Mouse (Mus musculus) forebrain, postnatal 0 days (tissue): ENCODE results near the gene Zfp263. TPM values are rescaled to one million over a fixed set of nuclear protein-coding genes. Genes with fewer than 3 reads are reported as not detected.

ENCODE experiments used
- ATAC-seq: fragments of 200-750 bp; cut with Nextera tagmentation; 2 replicates; pipeline ENCODE4 v1.8.0; 2017; ENCODE audit warnings: mild to moderate bottlenecking, moderate library complexity
- DNase-seq: peaks from one replicate; pipeline ENCODE4 v3.0.0-alpha.2; 2015
- H3K27ac ChIP-seq: fragments of 300-500 bp; sonication (generic); 2 replicates; pipeline ENCODE4 v1.5.1; 2014; ENCODE audit warnings: low read depth, mild to moderate bottlenecking, antibody characterized with exemption, low read length, moderate library complexity, mixed read lengths
- H3K27me3 ChIP-seq: fragments of 300-500 bp; sonication (generic); 2 replicates; pipeline ENCODE4 v1.6.1; 2014; ENCODE audit warnings: mild to moderate bottlenecking, low read length, mixed read lengths; ENCODE audit not compliant: insufficient read depth
- H3K36me3 ChIP-seq: fragments of 300-500 bp; sonication (generic); 2 replicates; pipeline ENCODE4 v1.6.1; 2014; ENCODE audit warnings: mild to moderate bottlenecking, moderate library complexity; ENCODE audit not compliant: insufficient read depth
- H3K4me1 ChIP-seq: fragments of 300-500 bp; sonication (generic); 2 replicates; pipeline ENCODE4 v1.6.1; 2014; ENCODE audit warnings: antibody characterized with exemption; ENCODE audit not compliant: insufficient read depth
- H3K4me2 ChIP-seq: fragments of 300-500 bp; sonication (generic); 2 replicates; pipeline ENCODE4 v1.6.1; 2014; ENCODE audit warnings: low read depth, mild to moderate bottlenecking, moderate library complexity
- H3K4me3 ChIP-seq: fragments of 300-500 bp; sonication (generic); 2 replicates; pipeline ENCODE4 v1.5.1; 2014; ENCODE audit warnings: low read depth, low read length, mixed read lengths
- H3K9ac ChIP-seq: fragments of 300-500 bp; sonication (generic); 2 replicates; pipeline ENCODE4 v1.6.1; 2014; ENCODE audit warnings: mild to moderate bottlenecking
- H3K9me3 ChIP-seq: fragments of 300-500 bp; sonication (generic); 2 replicates; pipeline ENCODE4 v1.6.1; 2016; ENCODE audit warnings: low read length
- CTCF ChIP-seq: sonication (generic); IDR thresholded peaks from 2 replicates; pipeline ENCODE4 v1.5.1; 2016; ENCODE audit warnings: antibody characterized with exemption, control low read depth, low read depth
- WGBS: fragments of 180-500 bp; shearing (Covaris S2); extraction: QIAGEN DNeasy Blood & Tissue Kit; methylation state at CpG from one replicate; pipeline ENCODE4 v1.1.7; 2014; 5-methylcytosine and 5-hydroxymethylcytosine counted together
- polyA plus RNA-seq: library from polyadenylated mRNA; unstranded; fragments of >200 nt; fragmentation: Nextera tagmentation; extraction: Ambion mirVana; gene quantifications from 2 replicates; pipeline ENCODE4 v1.2.1, GENCODE M21; 2015
- total RNA-seq: library from RNA; depleted of rRNA; stranded (reverse); fragments of >200 nt; gene quantifications from 2 replicates; pipeline ENCODE4 v1.2.3, GENCODE M21; 2014; rRNA removed

Gene Zfp263
- total RNA-seq (36.4 and 37.1 TPM in 2 replicates), polyA plus RNA-seq (25.1 and 36.4 TPM in 2 replicates)

- ATAC-seq: peak; percentile 97
- no peak for TF ChIP-seq CTCF
These were observed at the start of gene Zfp263 for GRCm38 (mm10) chr16:3743503-3744185. TSS of gene Zfp263 (plus strand) at chr16:3744093.

GRCm38 (mm10) chr16:3699281-3699680 lies 44.6 kb upstream of the Zfp263 start:
- Histone ChIP-seq H3K4me3 (no peak overlapping the region), H3K27ac (no peak overlapping the region), H3K27me3 (no peaks in the 10 kb centered on the region), H3K9me3 (no peaks in the 10 kb centered on the region), H3K4me1 (no peaks in the 10 kb centered on the region), H3K4me2 (no peak overlapping the region), H3K36me3 (no peaks in the 10 kb centered on the region), H3K9ac (no peak overlapping the region)
- ATAC-seq (no peak), DNase-seq (no peak)
- 88% methylated on average over 8 of the region's 8 CpGs for WGBS
- no peak for TF ChIP-seq CTCF

More at GRCm38 (mm10) chr16:3743503-3744185, at the start of gene Zfp263:
- peak; percentile 96 for DNase-seq
- Histone ChIP-seq H3K4me2 (peak within 1 kb of the TSS; percentile 92), H3K4me3 (peak within 1 kb of the TSS; percentile 70), H3K36me3 (peaks cover 16% of the 10 kb centered on the region), H3K4me1 (peaks cover 7% of the 10 kb centered on the region), H3K27me3 (no peaks in the 10 kb centered on the region), H3K27ac (peak within 1 kb of the TSS; percentile 91), H3K9ac (peak within 1 kb of the TSS; percentile 83), H3K9me3 (peaks cover under 1% of the 10 kb centered on the region; the same call in 1 of the 2 replicates)
- WGBS: under 1% methylated on average over 42 of the region's 42 CpGs

DNA sequence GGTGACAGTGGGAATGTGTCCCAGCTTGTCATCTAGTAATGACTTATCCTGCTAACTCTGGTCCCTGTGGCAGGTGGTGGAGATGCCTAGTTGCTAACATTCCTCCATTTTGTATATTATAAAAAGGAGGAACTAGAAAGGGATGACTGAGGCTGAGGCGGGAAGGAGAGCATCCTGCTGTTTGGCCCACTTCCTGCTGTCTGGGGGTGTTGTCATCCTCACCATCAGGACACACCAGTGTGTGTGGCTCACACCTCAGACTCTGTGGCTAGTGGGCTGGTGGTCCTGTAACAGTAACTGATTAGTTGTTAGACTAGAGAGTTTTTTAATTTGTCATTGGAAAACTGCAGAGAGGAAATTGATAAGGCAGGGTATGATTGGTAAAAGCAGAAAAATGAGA lies 43.0 kb upstream of the Zfp263 start:
- no peak overlapping the region for H3K4me3 ChIP-seq
- no peaks in the 10 kb centered on the region for H3K36me3 ChIP-seq
- H3K27me3 ChIP-seq: no peaks in the 10 kb centered on the region
- H3K27ac ChIP-seq: no peak overlapping the region
- H3K4me1 ChIP-seq: no peaks in the 10 kb centered on the region
- 78% methylated on average over 1 of the region's 1 CpGs for WGBS
- no peaks in the 10 kb centered on the region for H3K9me3 ChIP-seq
- ATAC-seq (no peak), DNase-seq (no peak)
- no peak overlapping the region for H3K9ac ChIP-seq
- H3K4me2 ChIP-seq: no peak overlapping the region
- TF ChIP-seq CTCF: no peak

DNA sequence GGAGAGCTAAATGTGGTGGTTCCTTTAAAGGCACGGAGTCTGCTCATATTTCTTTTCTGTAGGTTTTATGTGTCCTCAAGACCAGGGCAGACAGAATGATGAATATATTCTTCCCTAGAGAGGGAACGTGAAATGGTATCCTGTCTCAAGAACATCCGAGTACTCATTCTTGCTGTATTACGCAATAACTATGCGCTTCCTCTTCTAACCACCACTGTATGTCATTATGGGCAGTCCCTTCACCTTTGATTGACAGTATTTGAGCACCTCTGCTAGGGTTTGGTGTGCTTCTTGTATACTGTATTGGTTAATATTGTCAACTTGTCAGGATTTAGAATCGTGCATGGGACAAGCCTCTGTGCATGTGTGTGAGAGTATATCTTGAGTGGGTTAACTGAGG lies 37.2 kb upstream of the Zfp263 start:
- no peak overlapping the region for H3K4me2 ChIP-seq
- H3K27ac ChIP-seq: no peak overlapping the region
- H3K36me3 ChIP-seq: no peaks in the 10 kb centered on the region
- H3K4me3 ChIP-seq: no peak overlapping the region
- H3K9me3 ChIP-seq: no peaks in the 10 kb centered on the region
- no peak for DNase-seq
- WGBS: 89% methylated on average over 6 of the region's 6 CpGs
- no peaks in the 10 kb centered on the region for H3K27me3 ChIP-seq
- no peak overlapping the region for H3K9ac ChIP-seq
- no peak for ATAC-seq
- no peaks in the 10 kb centered on the region for H3K4me1 ChIP-seq
- no peak for TF ChIP-seq CTCF

GRCm38 (mm10) chr16:3714731-3715130 lies 29.2 kb upstream of the Zfp263 start:
- H3K4me3 ChIP-seq: no peak overlapping the region
- 93% methylated on average over 2 of the region's 2 CpGs for WGBS
- H3K9ac ChIP-seq: no peak overlapping the region
- TF ChIP-seq CTCF: no peak
- no peak overlapping the region for H3K4me2 ChIP-seq
- no peaks in the 10 kb centered on the region for H3K4me1 ChIP-seq
- H3K27ac ChIP-seq: no peak overlapping the region
- no peaks in the 10 kb centered on the region for H3K36me3 ChIP-seq
- H3K9me3 ChIP-seq: no peaks in the 10 kb centered on the region
- DNase-seq (no peak), ATAC-seq (no peak)
- H3K27me3 ChIP-seq: no peaks in the 10 kb centered on the region

- no peak within 1 kb of the TSS for H3K4me3 ChIP-seq
- 90% methylated on average over 6 of the region's 6 CpGs for WGBS
- no peaks in the 10 kb centered on the region for H3K9me3 ChIP-seq
- H3K9ac ChIP-seq: no peak within 1 kb of the TSS
- no peaks in the 10 kb centered on the region for H3K27me3 ChIP-seq
- no peaks in the 10 kb centered on the region for H3K36me3 ChIP-seq
- no peak within 1 kb of the TSS for H3K4me2 ChIP-seq
- H3K27ac ChIP-seq: no peak within 1 kb of the TSS
- ATAC-seq (no peak), DNase-seq (no peak)
- TF ChIP-seq CTCF: no peak
- no peaks in the 10 kb centered on the region for H3K4me1 ChIP-seq
These were observed 25.9 kb upstream of the Zfp263 start, which contains the start of gene Mefv for GRCm38 (mm10) chr16:3717980-3718379. TSS of gene Mefv (minus strand) at chr16:3718097.

DNA sequence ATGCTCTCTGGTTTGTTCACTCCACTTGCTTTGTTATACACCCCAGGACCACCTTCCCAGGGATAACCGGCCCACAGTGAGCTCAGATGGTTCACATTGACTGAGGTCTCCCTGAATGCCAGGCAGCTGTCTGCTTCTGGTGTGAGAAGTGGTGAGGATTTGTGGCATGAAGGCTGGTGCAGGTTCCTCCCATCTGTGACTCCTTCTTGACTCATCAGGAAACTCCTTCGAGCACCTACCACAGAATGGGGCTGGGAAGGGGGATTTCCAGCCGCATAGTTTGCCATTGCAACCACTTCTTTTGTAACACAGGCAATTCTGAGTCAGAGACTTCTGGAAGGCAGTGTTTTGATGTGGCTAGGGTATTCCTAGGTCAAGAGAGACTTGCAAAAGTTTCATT lies 20.7 kb upstream of the Zfp263 start:
- H3K4me1 ChIP-seq: no peaks in the 10 kb centered on the region
- H3K9me3 ChIP-seq: no peaks in the 10 kb centered on the region
- no peak for TF ChIP-seq CTCF
- H3K4me3 ChIP-seq: no peak overlapping the region
- no peaks in the 10 kb centered on the region for H3K27me3 ChIP-seq
- ATAC-seq (no peak), DNase-seq (no peak)
- no peak overlapping the region for H3K4me2 ChIP-seq
- no peaks in the 10 kb centered on the region for H3K36me3 ChIP-seq
- H3K27ac ChIP-seq: no peak overlapping the region
- WGBS: 81% methylated on average over 3 of the region's 3 CpGs
- H3K9ac ChIP-seq: no peak overlapping the region
